Mouse (Mus musculus) telencephalon, adult 2 months (tissue): ENCODE measurements at regions not wholly inside any gene's neighbourhood (a gene's known extent, or its start where the extent isn't known, plus 50 kb on each side); places are given as distances from the start of the nearest gene placed in this dataset.
A peak's percentile ranks its signal among the peaks of the same experiment; 100 is the strongest.

Experiments used
- DNase-seq: peaks from one replicate; pipeline ENCODE4 v3.0.0-alpha.2; 2011; ENCODE audit warnings: low read depth, low spot score

GRCm38 (mm10) chr13:97847561-97847960, 87.1 kb upstream of the Gm10260 start:
- no peak for DNase-seq

- peak; percentile 54 for DNase-seq
These were observed 84.7 kb upstream of the Gm10260 start for GRCm38 (mm10) chr13:97845148-97845547.

GRCm38 (mm10) chr13:97842801-97843200, 82.4 kb upstream of the Gm10260 start:
- DNase-seq: no peak

- DNase-seq: no peak
These were observed 81.1 kb upstream of the Gm10260 start for GRCm38 (mm10) chr13:97841503-97841902.

GRCm38 (mm10) chr13:97839617-97840308, 79.3 kb upstream of the Gm10260 start:
- DNase-seq: no peak

- DNase-seq: no peak
These were observed 77.1 kb upstream of the Gm10260 start for GRCm38 (mm10) chr13:97837443-97838000.

GRCm38 (mm10) chr13:97832448-97832847, 72.0 kb upstream of the Gm10260 start:
- no peak for DNase-seq

GRCm38 (mm10) chr13:97831839-97832238, 71.4 kb upstream of the Gm10260 start:
- no peak for DNase-seq

- DNase-seq: no peak
These were observed 69.1 kb upstream of the Gm10260 start for GRCm38 (mm10) chr13:97829558-97829957.

GRCm38 (mm10) chr13:97825801-97826576, 65.6 kb upstream of the Gm10260 start:
- DNase-seq: no peak

GRCm38 (mm10) chr13:97825361-97825760, 64.9 kb upstream of the Gm10260 start:
- no peak for DNase-seq

- DNase-seq: peak; percentile 52
These were observed 63.8 kb upstream of the Gm10260 start for GRCm38 (mm10) chr13:97824071-97824716.

- DNase-seq: no peak
These were observed 61.2 kb upstream of the Gm10260 start for GRCm38 (mm10) chr13:97821630-97822029.

GRCm38 (mm10) chr13:97821011-97821410, 60.6 kb upstream of the Gm10260 start:
- no peak for DNase-seq

GRCm38 (mm10) chr13:97820401-97820800, 60.0 kb upstream of the Gm10260 start:
- no peak for DNase-seq

GRCm38 (mm10) chr13:97819036-97819435, 58.6 kb upstream of the Gm10260 start:
- no peak for DNase-seq

GRCm38 (mm10) chr13:97816923-97817322, 56.5 kb upstream of the Gm10260 start:
- no peak for DNase-seq
